Mouse (Mus musculus) small intestine, adult 2 months (tissue): Measurements from ENCODE around the gene Xkr7. TPM values are rescaled to one million over a fixed set of nuclear protein-coding genes. Genes with fewer than 3 reads are reported as not detected.

Source experiments
- H3K27ac ChIP-seq: fragments of 200-500 bp; 2 replicates; pipeline ENCODE4 v1.5.1; 2012; ENCODE audit warnings: low read depth, low read length, control low read depth, inconsistent platforms; ENCODE audit not compliant: insufficient read depth
- H3K27me3 ChIP-seq: fragments of 200-500 bp; 2 replicates; pipeline ENCODE4 v1.6.1; 2012; ENCODE audit warnings: mild to moderate bottlenecking, moderate library complexity, low read length, inconsistent platforms; ENCODE audit not compliant: control insufficient read depth, insufficient read depth
- H3K36me3 ChIP-seq: fragments of 200-500 bp; 2 replicates; pipeline ENCODE4 v1.6.1; 2012; ENCODE audit warnings: mild to moderate bottlenecking, low read length, control low read depth, inconsistent platforms; ENCODE audit not compliant: control insufficient read depth, insufficient read depth
- H3K4me1 ChIP-seq: fragments of 200-500 bp; 2 replicates; pipeline ENCODE4 v1.6.1; 2012; ENCODE audit warnings: low read length, inconsistent platforms, mixed read lengths; ENCODE audit not compliant: control insufficient read depth, insufficient read depth, insufficient read length
- H3K4me3 ChIP-seq: fragments of 200-500 bp; 2 replicates; pipeline ENCODE4 v1.5.1; 2012; ENCODE audit warnings: low read depth, mild to moderate bottlenecking, control low read depth, inconsistent platforms, low read length, moderate library complexity
- CTCF ChIP-seq: fragments of 200-500 bp; IDR thresholded peaks from 2 replicates; pipeline ENCODE4 v1.5.1; 2012; ENCODE audit warnings: low read depth, mild to moderate bottlenecking, control low read depth, inconsistent platforms, low read length, moderate library complexity, mixed read lengths; ENCODE audit not compliant: insufficient replicate concordance, insufficient read length; ENCODE audit errors: extremely low read depth
- POLR2A ChIP-seq: fragments of 200-500 bp; IDR thresholded peaks from 2 replicates; pipeline ENCODE4 v1.6.1; 2012; ENCODE audit warnings: low read depth, mild to moderate bottlenecking, control low read depth, inconsistent platforms, low read length, moderate library complexity
- WGBS: fragments of 180-500 bp; shearing (Covaris S2); methylation state at CpG from one replicate; pipeline ENCODE4 v1.1.7; 2018; 5-methylcytosine and 5-hydroxymethylcytosine counted together
- polyA plus RNA-seq: library from polyadenylated mRNA; depleted of rRNA; stranded (reverse); fragments of >200 nt; gene quantifications from 2 replicates; pipeline ENCODE4 v1.2.3, GENCODE M21; 2012; rRNA removed

Xkr7 gene
- polyA plus RNA-seq, 1 experiment, result 0.09 TPM

- no peaks in the 10 kb centered on the region for H3K36me3 ChIP-seq
- H3K4me3 ChIP-seq, result no peak overlapping the region
- 71% methylated on average over 6 of the region's 6 CpGs for WGBS
- no peaks in the 10 kb centered on the region for H3K27me3 ChIP-seq
- no peak for TF ChIP-seq POLR2A
- no peak for TF ChIP-seq CTCF
- no peak overlapping the region for H3K27ac ChIP-seq
- no peaks in the 10 kb centered on the region; the same call in 1 of the 2 replicates for H3K4me1 ChIP-seq
These were observed 53.9 kb downstream of the Xkr7 start for GRCm38 (mm10) chr2:153085556-153085955.

GRCm38 (mm10) chr2:153086166-153086565 is 54.5 kb downstream of the Xkr7 start:
- 87% methylated on average over 4 of the region's 4 CpGs for WGBS

GRCm38 (mm10) chr2:153087091-153087490 is 55.4 kb downstream of the Xkr7 start:
- Histone ChIP-seq H3K27ac (no peak overlapping the region), H3K4me1 (no peaks in the 10 kb centered on the region), H3K27me3 (no peaks in the 10 kb centered on the region), H3K4me3 (no peak overlapping the region), H3K36me3 (no peaks in the 10 kb centered on the region)
- WGBS, result 89% methylated on average over 10 of the region's 10 CpGs
- TF ChIP-seq CTCF (no peak), POLR2A (no peak)

More at GRCm38 (mm10) chr2:153086166-153086565, 54.5 kb downstream of the Xkr7 start:
- Histone ChIP-seq H3K36me3 (no peaks in the 10 kb centered on the region), H3K27me3 (no peaks in the 10 kb centered on the region), H3K4me1 (no peaks in the 10 kb centered on the region), H3K27ac (no peak overlapping the region), H3K4me3 (no peak overlapping the region)
- no peak for TF ChIP-seq POLR2A
- TF ChIP-seq CTCF, result no peak

- WGBS, result 43% methylated on average over 2 of the region's 2 CpGs
- no peak for TF ChIP-seq POLR2A
- TF ChIP-seq CTCF, result no peak
- Histone ChIP-seq H3K4me3 (no peak overlapping the region), H3K4me1 (no peaks in the 10 kb centered on the region), H3K27ac (no peak overlapping the region), H3K27me3 (no peaks in the 10 kb centered on the region), H3K36me3 (no peaks in the 10 kb centered on the region)
These were observed 57.7 kb downstream of the Xkr7 start for GRCm38 (mm10) chr2:153089316-153089715.

- Histone ChIP-seq H3K4me3 (peak overlapping the region; percentile 33), H3K4me1 (no peaks in the 10 kb centered on the region), H3K27me3 (no peaks in the 10 kb centered on the region), H3K27ac (peak overlapping the region; percentile 24), H3K36me3 (no peaks in the 10 kb centered on the region)
- WGBS, result 27% methylated on average over 10 of the region's 10 CpGs
- TF ChIP-seq CTCF (no peak), POLR2A (no peak)
These were observed 59.0 kb downstream of the Xkr7 start for GRCm38 (mm10) chr2:153090551-153091165.

Other genes starting within 250 kb of the Xkr7 start
- 20.7 and 53.8 TPM in 2 replicates for gene Bcl2l1, start 200.1 kb upstream of the Xkr7 start, polyA plus RNA-seq
- 0.52 and 1.3 TPM in 2 replicates for gene Tpx2, start 183.9 kb upstream of the Xkr7 start, polyA plus RNA-seq
- gene Mylk2, start 120.5 kb upstream of the Xkr7 start, polyA plus RNA-seq, result not detected in 2 replicates
- 1.3 and 2.6 TPM in 2 replicates for gene Foxs1, start 98.6 kb upstream of the Xkr7 start, polyA plus RNA-seq
- gene Dusp15, start 80.2 kb upstream of the Xkr7 start, polyA plus RNA-seq, result not detected in 2 replicates
- not detected in 2 replicates for gene Ttll9, start 69.4 kb upstream of the Xkr7 start, polyA plus RNA-seq
- gene Pdrg1, start 16.4 kb upstream of the Xkr7 start, polyA plus RNA-seq, result 11.0 and 18.4 TPM in 2 replicates
- 6.9 and 9.2 TPM in 2 replicates for gene Ccm2l, start 34.1 kb downstream of the Xkr7 start, polyA plus RNA-seq
- gene Hck, start 76.6 kb downstream of the Xkr7 start, polyA plus RNA-seq, result 16.8 and 31.9 TPM in 2 replicates
- gene Tm9sf4, start 129.5 kb downstream of the Xkr7 start, polyA plus RNA-seq, result 18.3 and 27.9 TPM in 2 replicates
- 1.7 and 2.4 TPM in 2 replicates for gene Tspyl3, start 193.6 kb downstream of the Xkr7 start, polyA plus RNA-seq
- 8.4 and 13.6 TPM in 2 replicates for gene Plagl2, start 209.6 kb downstream of the Xkr7 start, polyA plus RNA-seq
- gene Pofut1, start 209.7 kb downstream of the Xkr7 start, polyA plus RNA-seq, result 10.5 and 20.4 TPM in 2 replicates